Mouse (Mus musculus) bone marrow macrophage, adult 2 months (primary cell): ENCODE data around the gene Gzma.

Experiments used
- CTCF ChIP-seq: IDR thresholded peaks from 2 replicates; pipeline ENCODE4 v1.5.1; 2012; ENCODE audit warnings: low read depth, mild to moderate bottlenecking, low read length, moderate library complexity
- POLR2A ChIP-seq: IDR thresholded peaks from 2 replicates; pipeline ENCODE4 v1.6.1; 2012; ENCODE audit warnings: mild to moderate bottlenecking, low read depth, low read length, borderline replicate concordance

DNA sequence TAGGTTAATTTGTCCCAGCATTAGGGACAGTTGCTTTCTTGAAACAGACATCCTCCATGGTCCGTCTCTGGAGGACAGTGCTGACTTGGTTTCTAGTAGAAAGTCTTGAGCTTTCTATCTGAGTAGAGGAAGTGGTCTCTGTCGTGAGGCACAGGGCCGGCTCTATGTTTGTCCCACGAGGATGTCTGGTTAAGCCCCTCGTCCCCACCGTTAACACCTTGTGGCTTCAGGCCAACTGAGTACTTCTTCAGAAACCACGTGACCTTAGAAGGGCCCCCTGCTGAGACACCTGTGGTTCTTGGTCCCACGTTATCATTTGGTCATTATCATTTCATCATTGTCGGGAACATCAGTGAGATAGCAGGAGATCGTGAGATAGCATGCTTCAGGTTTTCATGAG is 1.0 kb upstream of the Gzma start:
- TF ChIP-seq POLR2A (no peak), CTCF (no peak)
